Mouse (Mus musculus): ENCODE measurements around the gene Setd1b.

Gene Setd1b

DNA sequence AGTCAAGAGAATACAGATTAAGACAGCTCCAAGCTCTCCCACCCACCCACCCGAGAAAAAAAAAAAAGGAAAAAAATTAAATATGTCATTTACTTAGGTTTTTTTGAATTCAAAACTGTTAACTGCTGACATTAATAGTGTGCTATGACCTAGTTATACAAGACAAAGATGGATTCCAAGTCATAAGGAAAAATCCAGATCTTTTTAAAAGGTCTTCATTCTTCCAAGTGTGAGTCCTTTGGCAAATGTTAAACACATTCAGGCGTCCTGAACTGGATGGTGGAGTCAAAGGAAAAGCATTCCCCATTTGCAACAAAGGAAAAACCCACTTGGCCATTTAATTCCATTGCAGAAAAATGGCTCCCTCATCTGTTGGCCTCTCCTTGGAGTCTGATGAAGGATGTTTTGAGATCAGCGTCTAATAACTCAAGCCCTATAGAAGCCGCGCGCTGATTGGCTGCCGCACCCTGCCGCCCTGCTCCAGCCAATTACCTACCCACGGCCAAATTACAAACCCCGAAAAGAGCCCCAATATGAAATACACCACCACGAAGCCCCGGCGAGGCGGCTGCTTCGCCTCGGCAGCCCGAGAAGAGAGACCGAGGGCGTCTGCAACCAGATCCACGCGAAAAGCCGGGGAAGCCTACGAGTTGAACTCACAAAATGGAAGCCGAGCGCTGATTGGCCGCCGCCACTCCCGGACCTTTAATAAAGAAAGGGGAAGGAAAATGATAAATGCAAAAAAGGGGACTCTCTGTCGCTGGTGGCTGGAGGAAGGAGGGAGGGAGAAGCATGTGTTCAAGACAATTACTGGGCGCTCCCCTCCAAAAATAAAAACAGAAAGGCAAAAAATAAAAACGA lies 1.1 kb upstream of the Setd1b start:
- DNase-seq: peak; percentile 95

DNA sequence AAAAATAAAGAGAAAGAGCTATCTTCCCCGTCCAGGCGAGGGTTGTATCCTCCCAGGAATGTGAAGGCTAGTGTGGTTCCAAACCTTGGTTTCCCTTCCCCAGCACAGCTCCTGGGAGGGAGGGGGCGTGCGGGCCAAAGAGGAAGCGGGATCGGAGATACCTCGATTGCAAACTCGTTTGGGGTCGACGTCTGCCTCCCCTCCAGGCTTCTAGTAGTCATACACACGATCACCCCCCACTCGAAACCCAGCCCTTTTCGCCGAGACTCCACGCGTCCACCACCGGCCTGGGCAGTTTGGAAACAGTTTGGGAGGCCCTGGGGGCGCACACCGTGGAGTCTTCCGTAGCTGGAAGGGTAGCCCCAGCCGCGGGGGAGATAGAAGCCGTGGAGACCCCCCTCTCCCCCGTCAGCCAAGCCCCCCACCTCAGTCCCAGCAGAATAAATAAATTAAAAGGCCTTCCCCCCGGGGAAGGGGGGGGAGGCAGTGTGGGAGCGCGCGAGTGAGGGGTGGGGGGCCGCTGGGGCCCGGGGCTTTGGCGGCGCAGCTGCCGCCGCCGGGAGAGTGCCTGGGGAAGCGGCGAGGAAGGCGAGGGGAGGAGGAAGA lies 335 bp upstream of the Setd1b start:
- peak; percentile 66 to 70 for DNase-seq

DNA sequence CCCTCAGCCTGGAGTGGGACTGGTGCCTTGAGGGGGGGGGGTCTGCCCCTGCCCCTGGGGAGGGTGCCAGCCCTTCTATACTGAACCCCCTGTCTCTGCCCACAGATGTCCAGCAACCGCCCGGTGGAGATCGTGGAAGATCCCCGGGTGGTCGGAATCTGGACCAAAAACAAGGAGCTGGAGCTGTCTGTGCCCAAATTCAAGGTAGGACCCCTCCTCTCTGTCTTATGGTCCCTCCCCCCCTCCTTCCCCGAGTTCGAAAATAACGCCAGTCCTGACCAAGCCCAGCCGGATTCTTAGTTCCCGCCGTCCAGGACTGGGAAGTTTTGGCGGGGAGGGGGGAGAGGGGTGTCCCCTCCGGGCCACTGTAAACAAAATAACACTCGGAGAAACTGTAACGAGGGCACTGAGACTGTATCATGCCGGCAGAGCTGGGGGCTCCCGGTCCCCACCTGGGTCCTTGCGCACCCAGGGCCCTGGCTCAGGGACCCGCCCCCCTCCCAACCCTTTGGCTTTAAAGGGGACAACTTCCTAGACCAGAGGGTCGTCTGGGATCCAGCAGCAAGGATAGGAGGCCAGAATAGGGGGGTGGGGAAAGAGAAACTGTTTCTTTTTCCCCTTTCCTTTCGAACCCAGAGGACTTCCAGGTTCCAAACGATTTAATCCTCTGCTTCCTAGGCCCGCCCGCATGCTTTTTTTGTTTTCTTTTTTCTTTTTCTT lies 1.4 kb downstream of the Setd1b start:
- peak; percentile 41 to 54 for DNase-seq

DNA sequence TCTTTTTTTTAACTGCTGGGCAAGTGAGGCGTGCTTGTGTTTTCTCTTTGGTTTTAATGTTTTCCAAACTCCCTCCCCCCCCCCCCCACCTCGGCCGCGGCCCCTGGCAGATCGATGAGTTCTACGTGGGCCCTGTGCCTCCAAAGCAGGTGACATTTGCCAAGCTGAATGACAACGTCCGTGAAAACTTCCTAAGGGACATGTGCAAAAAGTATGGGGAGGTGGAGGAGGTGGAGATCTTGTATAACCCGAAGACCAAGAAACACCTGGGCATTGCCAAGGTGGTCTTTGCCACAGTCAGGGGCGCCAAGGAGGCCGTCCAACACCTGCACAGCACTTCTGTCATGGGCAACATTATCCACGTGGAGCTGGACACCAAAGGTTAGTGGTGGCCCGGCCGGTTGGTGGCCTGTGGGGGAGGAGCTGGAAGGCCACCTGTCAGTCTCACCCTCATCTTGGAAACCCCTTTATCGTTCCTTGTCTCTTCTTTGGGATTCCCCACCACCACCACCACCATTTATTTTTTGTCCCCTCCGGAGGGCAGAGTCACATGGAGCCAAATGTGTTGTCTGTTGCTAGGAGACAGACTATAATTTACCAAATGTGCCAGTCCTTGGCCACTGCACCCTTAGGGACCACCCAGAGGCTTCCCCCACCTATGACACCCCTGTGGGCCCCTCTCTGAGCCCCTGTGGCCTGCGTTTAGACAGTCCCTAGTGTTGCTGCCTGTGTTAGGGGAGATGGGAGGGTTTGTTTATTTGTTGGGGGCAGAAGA lies 2.2 kb downstream of the Setd1b start:
- DNase-seq: peak; percentile 21 to 35

DNA sequence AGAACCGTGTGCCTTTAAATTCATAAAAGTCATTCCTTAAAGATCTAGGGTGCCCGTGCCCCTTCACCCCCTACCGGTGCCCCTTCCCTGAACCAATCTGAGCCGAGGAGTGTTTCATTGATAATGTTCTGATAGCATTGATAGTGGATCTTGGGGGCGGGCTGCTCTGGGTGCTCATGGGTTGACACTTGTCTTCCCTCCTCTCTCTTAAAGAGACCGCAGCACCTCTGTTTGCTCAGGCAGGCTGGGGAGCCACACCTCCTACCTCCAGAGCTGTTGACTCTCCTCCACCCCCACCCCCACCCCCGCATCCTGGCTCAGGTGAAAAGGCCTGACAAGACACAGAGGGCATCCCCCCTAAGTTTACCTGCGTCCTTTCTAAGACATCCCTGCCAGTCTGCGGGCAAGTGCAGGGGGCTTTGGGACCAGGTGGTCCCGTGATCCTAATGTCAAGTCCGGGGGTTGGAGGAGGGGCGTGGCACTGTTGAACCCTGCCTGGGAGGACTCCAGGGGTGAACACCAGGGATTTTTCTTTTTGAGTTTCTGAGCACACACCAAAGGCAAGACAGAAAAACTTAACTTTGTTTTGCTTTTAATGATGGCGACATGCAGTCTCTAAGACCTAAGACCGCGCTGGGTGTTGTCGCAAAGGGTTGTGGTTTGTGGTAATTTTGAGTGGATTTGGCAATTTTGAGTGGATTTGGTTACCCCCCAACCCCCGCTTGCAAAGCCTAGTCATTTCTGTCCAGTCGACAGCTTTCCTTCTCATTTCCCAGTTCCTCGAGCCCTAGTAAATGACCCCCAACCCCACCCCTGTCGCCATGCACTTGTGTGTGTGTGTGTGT lies 3.0 kb downstream of the Setd1b start:
- DNase-seq: no peak

DNA sequence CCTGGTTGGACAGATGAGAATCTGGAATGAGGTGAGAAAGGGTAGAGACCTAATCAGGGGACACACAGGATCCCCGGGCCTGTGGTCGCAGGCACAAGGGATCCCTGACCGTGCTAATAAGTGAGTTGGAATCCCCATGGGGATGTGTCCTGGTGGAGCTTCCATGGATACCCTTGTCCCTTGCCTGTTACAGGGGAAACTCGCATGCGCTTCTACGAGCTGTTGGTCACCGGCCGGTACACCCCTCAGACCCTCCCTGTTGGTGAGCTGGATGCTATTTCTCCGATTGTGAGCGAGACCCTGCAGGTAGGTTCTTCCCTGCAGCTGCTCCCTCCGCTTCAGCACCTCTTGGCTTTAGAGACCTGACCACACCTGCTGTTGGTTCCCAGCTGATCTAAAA lies 4.4 kb downstream of the Setd1b start:
- no peak for DNase-seq

DNA sequence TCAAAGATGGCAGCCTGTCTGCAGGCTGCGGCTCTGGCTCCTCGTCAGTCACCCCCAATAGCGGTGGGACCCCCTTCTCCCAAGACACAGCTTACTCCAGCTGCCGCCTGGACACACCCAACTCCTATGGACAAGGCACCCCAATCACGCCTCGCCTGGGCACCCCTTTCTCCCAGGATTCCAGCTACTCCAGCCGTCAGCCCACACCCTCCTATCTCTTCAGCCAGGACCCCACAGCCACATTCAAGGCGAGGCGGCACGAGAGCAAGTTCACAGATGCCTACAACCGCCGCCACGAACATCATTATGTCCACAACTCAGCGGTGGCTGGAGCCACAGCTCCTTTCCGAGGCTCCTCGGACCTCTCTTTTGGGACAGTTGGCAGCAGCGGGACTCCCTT lies 5.6 kb downstream of the Setd1b start:
- DNase-seq: no peak

DNA sequence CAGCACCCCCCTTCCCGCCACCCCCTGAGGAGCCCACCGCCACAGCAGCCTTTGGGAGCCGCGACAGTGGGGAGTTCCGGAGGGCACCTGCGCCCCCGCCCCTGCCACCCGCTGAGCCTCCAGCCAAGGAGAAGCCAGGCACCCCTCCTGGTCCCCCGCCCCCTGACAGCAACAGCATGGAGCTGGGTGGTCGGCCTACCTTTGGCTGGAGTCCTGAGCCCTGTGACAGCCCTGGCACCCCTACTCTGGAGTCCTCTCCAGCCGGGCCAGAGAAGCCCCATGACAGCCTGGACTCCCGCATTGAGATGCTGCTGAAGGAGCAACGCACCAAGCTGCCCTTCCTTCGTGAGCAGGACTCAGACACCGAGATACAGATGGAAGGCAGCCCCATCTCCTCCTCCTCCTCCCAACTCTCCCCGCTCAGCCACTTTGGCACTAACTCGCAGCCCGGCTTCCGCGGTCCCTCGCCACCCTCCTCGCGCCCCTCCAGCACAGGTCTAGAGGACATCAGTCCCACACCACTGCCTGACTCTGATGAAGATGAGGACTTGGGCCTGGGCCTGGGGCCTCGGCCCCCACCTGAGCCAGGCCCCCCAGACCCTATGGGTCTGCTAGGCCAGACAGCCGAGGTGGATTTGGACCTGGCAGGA lies 6.2 kb downstream of the Setd1b start:
- peak in 1 of 2 experiments; percentile 40 for DNase-seq

DNA sequence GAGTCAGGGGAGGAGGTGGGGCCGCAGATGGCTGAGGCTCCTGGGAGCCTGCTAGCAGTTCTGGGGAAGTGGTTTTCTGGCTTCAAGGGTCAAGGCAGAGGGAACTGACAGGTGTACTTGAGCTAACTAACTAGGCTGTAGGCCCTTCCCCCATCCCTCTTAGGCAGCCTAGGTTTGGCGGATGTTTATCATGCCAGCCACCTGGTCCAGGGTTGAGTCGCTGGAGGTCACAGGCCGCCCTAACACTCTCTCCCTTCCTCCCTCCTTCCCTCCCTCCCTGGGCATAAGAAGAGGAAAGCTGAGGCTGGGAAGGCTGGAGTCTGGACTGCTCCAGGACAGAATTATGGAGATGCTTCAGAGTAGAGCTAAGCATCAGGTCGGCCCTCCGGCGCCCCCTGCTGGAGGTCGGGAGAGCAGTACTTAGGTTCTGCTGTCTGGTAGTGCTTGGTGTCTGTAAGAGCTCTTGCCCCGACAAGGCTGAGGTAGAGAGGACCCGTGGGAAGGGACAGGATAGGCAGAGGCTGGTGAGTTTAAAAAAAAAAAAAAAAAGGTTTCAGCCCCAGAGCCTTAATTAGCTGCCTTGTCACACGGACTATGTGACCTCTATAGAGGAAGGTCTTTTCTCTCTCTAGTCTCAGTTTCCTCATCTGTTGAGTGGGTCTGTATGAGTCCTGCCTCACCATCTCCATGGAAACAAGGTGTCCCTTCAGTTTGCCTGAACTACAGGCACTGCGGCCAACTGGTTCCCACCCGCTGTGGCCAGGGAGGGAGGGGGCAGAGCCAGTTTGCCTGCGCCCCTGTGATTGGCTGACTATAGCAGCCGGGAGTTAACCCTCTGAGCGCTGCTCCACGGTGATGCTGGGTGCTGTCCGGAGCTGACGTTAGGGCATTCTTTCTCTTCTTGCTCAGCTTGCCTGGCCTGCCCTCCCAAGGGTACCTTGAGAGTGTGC lies 7.7 kb downstream of the Setd1b start:
- DNase-seq: peak; percentile 93 to 94

DNA sequence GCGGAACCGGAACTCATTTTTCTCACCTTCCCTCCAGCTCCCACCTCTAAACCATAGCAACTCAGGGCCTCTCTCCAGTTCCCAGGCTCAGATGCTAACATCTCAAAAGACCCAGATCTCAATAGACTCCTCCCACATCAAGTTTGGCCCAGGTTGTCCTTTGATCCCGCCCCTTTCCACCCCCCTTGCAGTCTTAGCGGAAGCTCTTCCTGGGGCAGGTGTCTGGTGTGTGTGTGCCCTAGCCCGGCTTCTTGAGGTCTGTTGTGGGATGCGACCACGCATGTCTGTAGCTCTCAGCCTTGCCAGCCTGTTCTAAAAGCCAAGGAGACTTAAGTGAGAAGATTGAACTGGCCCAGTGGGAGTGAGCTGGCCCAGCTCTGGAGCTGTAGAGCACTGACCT lies 8.6 kb downstream of the Setd1b start:
- peak in 1 of 2 experiments; percentile 47 for DNase-seq

DNA sequence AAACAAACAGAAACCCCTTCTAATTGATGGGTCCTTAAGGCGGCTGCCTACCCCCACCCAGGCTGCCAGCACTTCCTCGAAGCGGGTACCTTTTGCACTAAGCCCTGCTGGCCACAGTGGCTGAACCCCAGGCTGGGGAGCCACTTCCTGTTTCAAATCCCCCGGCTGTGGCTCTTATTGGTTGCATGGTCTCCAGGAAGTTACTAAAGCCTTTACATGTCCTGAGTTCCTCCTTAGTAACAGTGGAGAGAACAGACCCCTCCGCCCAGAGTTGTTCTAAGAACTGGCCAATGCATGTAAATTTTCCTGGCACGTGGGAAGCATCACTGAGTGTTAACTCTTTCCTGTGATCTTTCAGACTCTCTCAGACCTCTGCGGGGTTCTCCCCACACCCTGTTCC lies 9.1 kb downstream of the Setd1b start:
- DNase-seq: no peak

DNA sequence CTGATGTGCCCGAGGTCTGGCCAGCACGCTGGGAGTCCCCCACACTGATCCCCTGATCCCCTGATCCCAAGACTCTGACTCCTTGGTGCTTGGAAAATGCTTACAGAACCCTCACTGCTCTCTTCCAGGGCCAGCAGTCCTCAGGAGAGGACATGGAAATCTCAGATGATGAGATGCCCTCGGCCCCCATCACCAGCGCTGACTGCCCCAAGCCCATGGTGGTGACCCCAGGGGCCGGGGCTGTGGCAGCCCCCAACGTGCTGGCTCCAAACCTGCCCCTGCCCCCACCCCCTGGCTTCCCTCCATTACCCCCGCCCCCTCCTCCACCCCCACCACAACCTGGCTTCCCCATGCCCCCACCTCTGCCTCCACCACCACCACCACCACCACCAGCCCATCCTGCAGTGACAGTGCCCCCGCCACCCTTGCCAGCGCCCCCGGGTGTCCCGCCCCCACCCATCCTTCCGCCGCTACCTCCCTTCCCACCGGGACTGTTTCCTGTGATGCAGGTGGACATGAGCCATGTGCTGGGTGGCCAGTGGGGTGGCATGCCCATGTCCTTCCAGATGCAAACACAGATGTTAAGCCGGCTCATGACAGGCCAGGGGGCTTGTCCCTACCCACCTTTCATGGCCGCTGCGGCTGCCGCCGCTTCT lies 9.8 kb downstream of the Setd1b start:
- no peak for DNase-seq

DNA sequence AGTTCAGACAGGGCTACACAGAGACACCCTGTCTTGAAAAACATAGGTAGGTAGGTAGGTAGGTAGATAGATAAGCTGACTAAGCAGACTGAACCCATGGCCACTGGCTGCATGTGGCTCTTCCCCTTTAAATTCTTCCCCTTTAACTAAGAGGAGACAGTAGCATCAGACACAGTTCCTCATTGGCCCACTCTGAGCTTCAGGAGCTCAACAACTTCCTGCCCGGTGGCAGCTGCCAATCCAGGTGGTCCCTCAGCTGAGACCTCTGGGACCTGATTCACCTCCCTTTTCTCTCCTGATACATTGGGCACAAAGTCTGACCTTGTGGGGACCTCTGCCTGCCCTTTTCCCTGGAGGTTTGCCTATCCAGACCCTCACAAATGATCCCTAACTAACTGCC lies 10.9 kb downstream of the Setd1b start:
- DNase-seq: no peak

DNA sequence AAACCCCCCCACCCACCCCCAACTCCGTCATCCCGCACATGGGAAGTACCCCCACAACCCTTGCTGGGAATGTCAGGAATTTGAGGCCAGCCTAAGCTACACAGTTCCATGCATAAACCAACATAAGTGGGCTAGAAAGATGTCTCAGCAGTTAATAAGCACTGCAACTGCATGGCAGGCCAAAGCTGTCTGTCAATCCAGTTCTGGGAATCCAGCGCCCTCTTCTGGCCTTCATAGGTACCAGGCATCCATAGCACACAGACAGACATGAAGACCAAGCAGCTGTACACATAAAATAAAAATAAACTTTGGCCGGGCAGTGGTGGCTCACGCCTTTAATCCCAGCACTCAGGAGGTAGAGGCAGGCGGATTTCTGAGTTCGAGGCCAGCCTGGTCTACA lies 13.4 kb downstream of the Setd1b start:
- peak; percentile 70 to 75 for DNase-seq

DNA sequence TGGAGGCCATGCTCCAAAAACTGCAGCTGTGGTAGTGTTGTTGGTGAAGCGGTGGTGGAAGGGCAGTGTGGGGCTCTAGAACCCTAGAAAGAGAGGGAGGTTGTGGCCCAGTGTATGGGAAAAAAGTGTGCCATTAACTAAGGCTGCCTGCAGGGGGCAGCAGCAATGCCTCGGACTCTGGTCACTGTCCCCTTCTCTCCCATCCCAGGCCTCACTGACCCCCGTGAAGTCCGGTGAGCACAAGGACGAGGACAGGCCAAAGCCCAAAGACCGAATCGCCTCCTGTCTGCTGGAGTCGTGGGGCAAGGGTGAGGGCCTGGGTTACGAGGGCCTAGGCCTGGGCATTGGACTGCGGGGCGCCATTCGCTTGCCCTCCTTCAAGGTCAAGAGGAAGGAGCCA lies 14.8 kb downstream of the Setd1b start:
- peak; percentile 16 to 30 for DNase-seq

DNA sequence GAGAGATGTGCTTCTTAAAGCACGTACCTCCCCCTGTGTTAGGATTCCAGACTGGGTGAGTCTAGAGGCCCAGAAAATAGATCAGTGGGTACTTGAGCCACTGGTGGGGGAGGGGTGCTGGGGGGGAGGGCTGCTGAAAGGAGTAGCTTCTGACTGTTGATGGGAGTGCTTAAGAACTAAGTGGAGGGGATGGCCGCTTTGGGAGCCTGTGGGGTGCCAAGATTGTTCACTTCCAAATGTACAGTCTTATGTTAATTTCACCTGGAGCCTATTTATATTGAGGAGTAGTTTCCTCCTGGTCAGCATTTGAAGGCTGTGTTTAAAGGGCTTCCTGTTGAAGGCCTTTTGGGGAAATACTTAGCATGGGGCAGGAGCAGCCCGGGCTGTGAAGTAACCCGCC lies 16.0 kb downstream of the Setd1b start:
- no peak for DNase-seq

DNA sequence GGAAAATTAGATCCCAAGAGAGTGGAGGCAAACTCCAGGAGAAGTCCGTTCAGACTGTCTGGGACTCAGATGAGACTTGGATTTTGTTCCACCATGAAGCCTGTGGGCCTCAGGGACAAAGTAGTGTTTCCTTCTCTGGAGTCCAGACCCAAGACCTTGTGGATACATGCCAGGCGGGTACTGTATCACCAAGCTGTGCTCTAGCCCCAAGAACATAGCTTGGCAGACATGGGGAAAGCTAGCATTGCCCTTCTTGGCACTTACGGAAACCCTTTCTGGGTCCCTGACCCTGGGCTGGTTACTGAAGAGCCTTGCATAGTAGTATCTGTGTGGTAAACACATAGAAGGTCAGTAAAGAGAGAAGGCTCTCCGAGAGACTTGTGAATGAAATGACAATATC lies 17.5 kb downstream of the Setd1b start:
- no peak for DNase-seq

DNA sequence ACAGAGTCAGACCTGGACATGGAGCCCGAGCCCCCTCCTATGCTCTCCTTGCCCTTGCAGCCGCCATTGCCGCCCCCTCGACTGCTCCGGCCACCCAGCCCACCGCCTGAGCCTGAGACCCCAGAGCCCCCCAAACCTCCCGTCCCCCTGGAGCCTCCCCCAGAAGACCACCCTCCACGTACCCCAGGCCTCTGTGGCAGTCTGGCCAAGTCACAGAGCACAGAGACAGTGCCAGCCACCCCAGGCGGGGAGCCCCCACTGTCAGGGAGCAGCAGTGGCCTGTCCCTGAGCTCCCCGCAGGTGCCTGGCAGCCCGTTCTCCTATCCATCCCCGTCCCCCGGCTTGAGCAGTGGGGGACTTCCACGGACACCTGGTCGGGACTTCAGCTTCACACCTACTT lies 17.9 kb downstream of the Setd1b start:
- no peak for DNase-seq

DNA sequence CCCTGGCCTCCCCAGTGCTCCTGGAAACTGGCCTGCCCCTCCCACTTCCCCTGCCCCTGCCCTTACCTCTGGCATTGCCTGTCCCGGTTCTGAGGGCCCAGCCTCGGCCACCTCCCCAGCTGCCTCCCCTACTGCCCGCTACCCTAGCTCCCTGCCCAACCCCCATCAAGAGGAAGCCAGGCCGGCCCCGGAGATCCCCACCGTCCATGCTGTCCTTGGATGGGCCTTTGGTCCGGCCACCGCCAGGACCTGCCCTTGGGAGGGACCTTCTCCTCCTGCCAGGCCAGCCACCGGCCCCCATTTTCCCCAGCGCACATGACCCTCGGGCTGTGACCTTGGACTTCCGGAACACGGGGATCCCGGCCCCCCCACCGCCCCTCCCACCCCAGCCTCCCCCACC lies 18.3 kb downstream of the Setd1b start:
- no peak for DNase-seq

DNA sequence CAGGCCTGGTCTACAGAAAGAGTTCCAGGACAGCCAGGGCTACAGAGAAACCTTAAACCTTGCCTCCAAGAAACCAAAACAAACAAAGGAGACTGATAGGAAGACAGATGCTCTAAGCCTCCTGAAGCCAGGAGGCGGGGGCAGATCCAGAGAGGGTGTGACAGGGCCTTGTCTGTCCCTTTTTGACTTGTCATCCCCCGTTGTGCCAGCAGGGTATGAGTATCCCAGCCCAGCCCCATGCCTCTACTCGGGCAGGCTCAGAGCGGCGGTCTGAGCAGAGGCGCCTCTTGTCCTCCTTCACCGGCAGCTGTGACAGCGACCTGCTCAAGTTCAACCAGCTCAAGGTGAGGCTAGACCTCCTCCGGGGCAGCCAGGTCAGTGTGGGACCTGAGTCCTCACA lies 20.9 kb downstream of the Setd1b start:
- no peak for DNase-seq
